Mouse (Mus musculus) liver, adult 2 months (tissue): ENCODE results near the gene Znrf2. TPM values are rescaled to one million over a fixed set of nuclear protein-coding genes. Genes with fewer than 3 reads are reported as not detected.

Experiments
- DNase-seq: peaks from one replicate; pipeline ENCODE4 v3.0.0-alpha.2; 2011; ENCODE audit warnings: low read depth, low spot score; ENCODE audit errors: extremely low read depth
- H3K27ac ChIP-seq: fragments of 200-500 bp; replicated peaks from 2 replicates; pipeline ENCODE4 v1.5.1; 2012; ENCODE audit warnings: low read depth, mild to moderate bottlenecking, control low read depth, inconsistent platforms, low read length; ENCODE audit not compliant: insufficient read depth
- H3K27me3 ChIP-seq: fragments of 200-500 bp; 2 replicates; pipeline ENCODE4 v1.6.1; 2012; ENCODE audit warnings: mild to moderate bottlenecking, moderate library complexity, low read length, inconsistent platforms; ENCODE audit not compliant: control insufficient read depth, insufficient read depth
- H3K36me3 ChIP-seq: fragments of 200-500 bp; 2 replicates; pipeline ENCODE4 v1.6.1; 2012; ENCODE audit warnings: low read length, inconsistent platforms; ENCODE audit not compliant: control insufficient read depth, insufficient read depth
- H3K4me1 ChIP-seq: fragments of 200-500 bp; 2 replicates; pipeline ENCODE4 v1.6.1; 2011; ENCODE audit warnings: low read length; ENCODE audit not compliant: control insufficient read depth, insufficient read depth
- H3K4me3 ChIP-seq: fragments of 200-500 bp; 2 replicates; pipeline ENCODE4 v1.5.1; 2011; ENCODE audit warnings: low read depth, mild to moderate bottlenecking, control low read depth, low read length, moderate library complexity; ENCODE audit not compliant: insufficient read depth
- H3K79me2 ChIP-seq: fragments of 200-500 bp; 2 replicates; pipeline ENCODE4 v1.6.1; 2012; ENCODE audit warnings: inconsistent platforms, mild to moderate bottlenecking, low read length, moderate library complexity; ENCODE audit not compliant: control insufficient read depth, insufficient read depth
- H3K9ac ChIP-seq: fragments of 200-500 bp; 2 replicates; pipeline ENCODE4 v1.6.1; 2012; ENCODE audit warnings: low read depth, mild to moderate bottlenecking, control low read depth, inconsistent platforms, low read length
- CTCF ChIP-seq: fragments of 200-500 bp; IDR thresholded peaks from 2 replicates; pipeline ENCODE4 v1.5.1; 2011; ENCODE audit warnings: low read depth, low read length, control low read depth
- POLR2A ChIP-seq: fragments of 200-500 bp; IDR thresholded peaks from 2 replicates; pipeline ENCODE4 v1.6.1; 2011; ENCODE audit warnings: low read length, control low read depth; ENCODE audit not compliant: insufficient read depth; ENCODE audit errors: extremely low read depth
- WGBS: fragments of 180-500 bp; shearing (Covaris S2); methylation state at CpG from one replicate; pipeline ENCODE4 v1.1.7; 2018; 5-methylcytosine and 5-hydroxymethylcytosine counted together
- polyA plus RNA-seq: library from polyadenylated mRNA; depleted of rRNA; stranded (reverse); fragments of >200 nt; gene quantifications from 2 replicates; pipeline ENCODE4 v1.2.3, GENCODE M21; 2012
- total RNA-seq: library from RNA; depleted of rRNA; stranded (reverse); fragments of >200 nt; gene quantifications from 2 replicates; pipeline ENCODE4 v1.2.3, GENCODE M21; 2014

Znrf2 gene
- total and polyA plus RNA-seq, 2 experiments: 16.2 to 27.8 TPM

DNA sequence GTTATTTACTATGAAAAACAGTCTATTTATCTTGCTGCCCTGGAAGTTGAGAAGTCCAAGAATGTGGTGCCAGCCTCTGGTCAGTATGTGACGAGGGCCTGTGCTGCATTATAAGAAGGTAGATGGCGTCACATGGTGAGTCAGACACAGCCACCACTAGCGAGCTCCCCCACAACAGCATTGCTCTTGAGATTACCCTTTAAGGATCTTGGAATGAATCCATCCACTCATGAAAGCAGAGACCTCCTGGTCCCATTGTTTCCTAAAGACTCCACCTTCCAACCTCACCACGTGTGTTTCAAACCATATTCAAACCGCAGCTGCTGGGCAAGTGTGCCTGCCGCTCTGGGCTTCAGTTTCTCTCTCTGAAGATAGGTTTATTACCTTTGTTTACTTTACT is 28.2 kb upstream of the Znrf2 start:
- WGBS: 52% methylated on average over 6 of the region's 6 CpGs
- H3K27me3 ChIP-seq: no peaks in the 10 kb centered on the region
- no peak for DNase-seq
- no peak overlapping the region for H3K4me3 ChIP-seq
- no peak overlapping the region for H3K9ac ChIP-seq
- TF ChIP-seq CTCF (no peak), POLR2A (no peak)
- H3K4me1 ChIP-seq: peaks cover 17% of the 10 kb centered on the region
- no peaks in the 10 kb centered on the region for H3K36me3 ChIP-seq
- H3K27ac ChIP-seq: no peak overlapping the region
- H3K79me2 ChIP-seq: no peaks in the 10 kb centered on the region

- Histone ChIP-seq H3K27me3 (no peaks in the 10 kb centered on the region), H3K9ac (no peak overlapping the region), H3K79me2 (no peaks in the 10 kb centered on the region), H3K4me1 (peaks cover 17% of the 10 kb centered on the region), H3K27ac (peak overlapping the region; percentile 84), H3K36me3 (no peaks in the 10 kb centered on the region), H3K4me3 (no peak overlapping the region)
- WGBS: 22% methylated on average over 4 of the region's 4 CpGs
- peak; percentile 97 for DNase-seq
- no peak for TF ChIP-seq CTCF
- no peak for TF ChIP-seq POLR2A
Observed at GRCm38 (mm10) chr6:54789139-54789538, 27.6 kb upstream of the Znrf2 start.

DNA sequence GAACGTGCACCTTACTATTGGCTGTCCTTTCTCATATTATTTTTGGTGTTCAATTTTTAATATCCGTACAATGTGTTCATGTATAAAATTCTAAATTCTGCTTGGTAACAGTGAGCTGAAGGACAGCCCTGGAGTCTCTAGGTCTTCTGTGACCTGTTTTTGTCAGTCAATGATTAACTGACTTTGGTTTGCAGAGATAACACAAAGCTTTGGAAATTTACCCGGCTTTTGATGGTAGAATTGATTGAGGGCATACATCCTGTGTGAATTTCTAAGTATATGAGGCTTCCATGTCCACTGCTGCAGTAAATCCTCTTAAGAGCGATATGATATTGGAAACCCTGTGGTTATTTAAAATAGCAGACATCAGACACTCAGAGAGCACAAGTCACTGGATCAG is 26.6 kb upstream of the Znrf2 start:
- no peaks in the 10 kb centered on the region for H3K79me2 ChIP-seq
- H3K9ac ChIP-seq: no peak overlapping the region
- H3K4me3 ChIP-seq: no peak overlapping the region
- H3K4me1 ChIP-seq: peaks cover 17% of the 10 kb centered on the region
- WGBS: 18% methylated on average over 4 of the region's 4 CpGs
- H3K27ac ChIP-seq: peak overlapping the region; percentile 84
- no peaks in the 10 kb centered on the region for H3K27me3 ChIP-seq
- TF ChIP-seq CTCF (no peak), POLR2A (no peak)
- peak; percentile 92 for DNase-seq
- no peaks in the 10 kb centered on the region for H3K36me3 ChIP-seq

DNA sequence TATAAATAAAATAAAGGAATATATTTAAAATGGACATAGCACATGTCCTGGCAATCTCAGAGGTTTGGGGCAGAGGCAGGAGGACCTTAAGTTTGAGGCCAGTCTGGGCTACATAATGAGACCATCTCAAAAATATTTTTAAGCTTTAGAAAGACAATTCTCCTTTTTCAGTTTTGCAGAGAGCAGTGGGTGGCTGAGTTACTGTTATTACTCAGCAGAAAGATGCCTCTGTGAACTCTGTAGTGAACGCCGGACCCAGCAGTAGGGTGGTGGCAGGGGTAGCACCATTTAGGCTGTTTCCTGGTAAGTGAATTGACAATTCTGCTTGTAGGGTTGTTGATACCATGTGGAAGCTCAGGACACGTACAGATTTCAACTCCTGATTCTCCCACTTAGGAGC is 22.9 kb upstream of the Znrf2 start:
- TF ChIP-seq POLR2A (no peak), CTCF (no peak)
- Histone ChIP-seq H3K27me3 (no peaks in the 10 kb centered on the region), H3K4me3 (no peak overlapping the region), H3K79me2 (no peaks in the 10 kb centered on the region), H3K4me1 (peaks cover 13% of the 10 kb centered on the region), H3K27ac (no peak overlapping the region), H3K36me3 (no peaks in the 10 kb centered on the region), H3K9ac (no peak overlapping the region)
- WGBS: 93% methylated on average over 3 of the region's 3 CpGs
- no peak for DNase-seq

- no peak for DNase-seq
- H3K79me2 ChIP-seq: no peaks in the 10 kb centered on the region
- no peak overlapping the region for H3K27ac ChIP-seq
- no peaks in the 10 kb centered on the region for H3K36me3 ChIP-seq
- no peak overlapping the region for H3K4me3 ChIP-seq
- H3K9ac ChIP-seq: no peak overlapping the region
- TF ChIP-seq CTCF: no peak
- TF ChIP-seq POLR2A: no peak
- no peaks in the 10 kb centered on the region for H3K27me3 ChIP-seq
- WGBS: 85% methylated on average over 2 of the region's 2 CpGs
- peaks cover 13% of the 10 kb centered on the region for H3K4me1 ChIP-seq
Observed at GRCm38 (mm10) chr6:54794372-54794771, 22.3 kb upstream of the Znrf2 start.

- H3K4me3 ChIP-seq: no peak overlapping the region
- 93% methylated on average over 5 of the region's 5 CpGs for WGBS
- H3K9ac ChIP-seq: no peak overlapping the region
- no peak for DNase-seq
- H3K27ac ChIP-seq: no peak overlapping the region
- H3K4me1 ChIP-seq: peaks cover 11% of the 10 kb centered on the region
- H3K27me3 ChIP-seq: no peaks in the 10 kb centered on the region
- TF ChIP-seq CTCF (no peak), POLR2A (no peak)
- no peaks in the 10 kb centered on the region for H3K36me3 ChIP-seq
- H3K79me2 ChIP-seq: no peaks in the 10 kb centered on the region
Observed at GRCm38 (mm10) chr6:54794991-54795390, 21.7 kb upstream of the Znrf2 start.
